Mouse (Mus musculus): ENCODE measurements around the gene Fut7. TPM values are rescaled to one million over a fixed set of nuclear protein-coding genes. Genes with fewer than 3 reads are reported as not detected.

Fut7 gene
- total and polyA plus RNA-seq, 3 experiments = 0.17 to 0.57 (median 0.17) TPM

- Histone ChIP-seq H3K27ac (ENCODE audit: insufficient read depth, low read depth) (no peak overlapping the region), H3K27me3 (replicated peaks) (no peaks in the 10 kb centered on the region), H3K4me1 (ENCODE audit: control insufficient read depth in 1 of 2, insufficient read depth in 2 of 2) (no peaks in the 10 kb centered on the region), H3K4me3 (replicated peaks in 1 of 3; ENCODE audit: low read depth in 2 of 3, low read length in 2 of 3, poor library complexity in 1 of 3) (no peak overlapping the region), H3K36me3 (replicated peaks in 1 of 2; ENCODE audit: control insufficient read depth in 1 of 2, insufficient read depth in 1 of 2, low read length in 1 of 2) (peaks cover 90 to 98% of the 10 kb centered on the region in 2 experiments), H3K4me2 (ENCODE audit: insufficient read depth, low read depth, poor library complexity, severe bottlenecking) (no peak overlapping the region), H3K9ac (ENCODE audit: insufficient read depth, low read depth) (no peak overlapping the region), H3K9me3 (replicated peaks; ENCODE audit: low read length) (no peaks in the 10 kb centered on the region), H3K79me2 (replicated peaks; ENCODE audit: control insufficient read depth, extremely low read depth, insufficient read depth, poor library complexity, severe bottlenecking) (no peaks in the 10 kb centered on the region)
- no peak for DNase-seq (ENCODE audit: extremely low read depth)
- in situ Hi-C loops (cut with MboI; ENCODE audit: low pct_ligation_motif_present, low pct_unique_long_range_greater_than_20kb, low sequenced_read_pairs) = no loop called here
- dilution Hi-C loops (cut with MboI; ENCODE audit: extremely low pct_ligation_motif_present, extremely low pct_unique_long_range_greater_than_20kb, low sequenced_read_pairs) = no loop called here
- TF ChIP-seq CHD1 (IDR thresholded peaks at IDR 0.05; ENCODE audit: low read depth, low read length) (no peak), TBP (conservative IDR thresholded peaks at IDR 0.05; ENCODE audit: low read depth, low read length) (no peak), MAFK (IDR thresholded peaks at IDR 0.05; ENCODE audit: insufficient replicate concordance, low read length) (no peak), EP300 (IDR thresholded peaks at IDR 0.05; ENCODE audit: low read length) (no peak), USF1 (IDR thresholded peaks at IDR 0.05; ENCODE audit: low read depth, low read length) (no peak), TCF12 (IDR thresholded peaks at IDR 0.05; ENCODE audit: low read depth, low read length) (no peak), ZKSCAN1 (IDR thresholded peaks at IDR 0.05; ENCODE audit: borderline replicate concordance, low read depth, low read length) (no peak), IRF4 (IDR thresholded peaks at IDR 0.05; ENCODE audit: low read depth, low read length) (no peak), MYC (IDR thresholded peaks at IDR 0.05; ENCODE audit: low read depth, low read length) (no peak), MXI1 (IDR thresholded peaks at IDR 0.05; ENCODE audit: low read depth, low read length) (no peak), ZMIZ1 (IDR thresholded peaks at IDR 0.05; ENCODE audit: low read depth, low read length) (no peak), SIN3A (IDR thresholded peaks at IDR 0.05; ENCODE audit: low read length) (no peak), ETS1 (conservative IDR thresholded peaks at IDR 0.05; ENCODE audit: low read depth, low read length) (no peak), E2F4 (IDR thresholded peaks at IDR 0.05; ENCODE audit: insufficient replicate concordance, low read depth, low read length) (no peak), BHLHE40 (IDR thresholded peaks at IDR 0.05; ENCODE audit: low read depth, low read length) (no peak), JUND (conservative IDR thresholded peaks at IDR 0.05; ENCODE audit: low read depth, low read length) (no peak), SMC3 (IDR thresholded peaks at IDR 0.05; ENCODE audit: low read depth, low read length) (no peak), CTCF (conservative IDR thresholded peaks at IDR 0.05 in 1 of 2, IDR thresholded peaks at IDR 0.05 in 1 of 2; ENCODE audit: low read depth in 2 of 2, low read length in 2 of 2) (no peak), JUN (IDR thresholded peaks at IDR 0.05; ENCODE audit: insufficient read depth, low read depth, low read length) (no peak)
Measured at GRCm38 (mm10) chr2:25441067-25441466, 18.0 kb downstream of the Fut7 start.

GRCm38 (mm10) chr2:25442682-25443081 is 19.6 kb downstream of the Fut7 start:
- H3K4me1 ChIP-seq (ENCODE audit: control insufficient read depth in 1 of 2, insufficient read depth in 2 of 2) = no peaks in the 10 kb centered on the region
- no peak overlapping the region for H3K4me3 ChIP-seq (replicated peaks in 1 of 3; ENCODE audit: low read depth in 2 of 3, low read length in 2 of 3, poor library complexity in 1 of 3)
- no peaks in the 10 kb centered on the region for H3K27me3 ChIP-seq (replicated peaks)
- H3K4me2 ChIP-seq (ENCODE audit: insufficient read depth, low read depth, poor library complexity, severe bottlenecking) = no peak overlapping the region
- in situ Hi-C loops (cut with MboI; ENCODE audit: low pct_ligation_motif_present, low pct_unique_long_range_greater_than_20kb, low sequenced_read_pairs) (no loop called here), dilution Hi-C loops (cut with MboI; ENCODE audit: extremely low pct_ligation_motif_present, extremely low pct_unique_long_range_greater_than_20kb, low sequenced_read_pairs) (no loop called here)
- DNase-seq (ENCODE audit: extremely low read depth) = no peak
- no peak overlapping the region for H3K27ac ChIP-seq (ENCODE audit: insufficient read depth, low read depth)
- no peak overlapping the region for H3K9ac ChIP-seq (ENCODE audit: insufficient read depth, low read depth)
- TF ChIP-seq MAZ (IDR thresholded peaks at IDR 0.05; ENCODE audit: low read depth, low read length) = no peak
- no peak for TF ChIP-seq IRF4 (IDR thresholded peaks at IDR 0.05; ENCODE audit: low read depth, low read length)
- no peak for TF ChIP-seq BHLHE40 (IDR thresholded peaks at IDR 0.05; ENCODE audit: low read depth, low read length)
- TF ChIP-seq GABPA (IDR thresholded peaks at IDR 0.05; ENCODE audit: insufficient replicate concordance, low read depth, low read length) = no peak
- TF ChIP-seq RCOR1 (conservative IDR thresholded peaks at IDR 0.05; ENCODE audit: low read depth, low read length) = no peak
- H3K79me2 ChIP-seq (replicated peaks; ENCODE audit: control insufficient read depth, extremely low read depth, insufficient read depth, poor library complexity, severe bottlenecking) = no peaks in the 10 kb centered on the region
- peaks cover 90 to 98% of the 10 kb centered on the region in 2 experiments for H3K36me3 ChIP-seq (replicated peaks in 1 of 2; ENCODE audit: control insufficient read depth in 1 of 2, insufficient read depth in 1 of 2, low read length in 1 of 2)
- H3K9me3 ChIP-seq (replicated peaks; ENCODE audit: low read length) = no peaks in the 10 kb centered on the region

Measured in CH12.LX (cell line).